Mouse (Mus musculus) CH12.LX (cell line): Measurements from ENCODE around the gene Zbtb17.

Source experiments
- CTCF ChIP-seq, 2 experiments: IDR thresholded peaks in 1 of 2; conservative IDR thresholded peaks in 1 of 2; 2 replicates each; pipeline ENCODE4 v1.5.1; 2011 to 2012; ENCODE audit warnings: low read depth in 2 of 2, low read length in 2 of 2, improper control_type of control experiment in 1 of 2, inconsistent platforms in 1 of 2, mild to moderate bottlenecking in 1 of 2, moderate library complexity in 1 of 2
- EP300 ChIP-seq: IDR thresholded peaks from 2 replicates; pipeline ENCODE4 v1.6.1; 2011; ENCODE audit warnings: low read length, improper control_type of control experiment
- MXI1 ChIP-seq: IDR thresholded peaks from 2 replicates; pipeline ENCODE4 v1.6.1; 2011; ENCODE audit warnings: mild to moderate bottlenecking, low read depth, low read length, improper control_type of control experiment
- MYC ChIP-seq: IDR thresholded peaks from 2 replicates; pipeline ENCODE4 v1.6.1; 2011; ENCODE audit warnings: low read depth, mild to moderate bottlenecking, improper control_type of control experiment, low read length
- NRF1 ChIP-seq: IDR thresholded peaks from 2 replicates; pipeline ENCODE4 v1.6.1; 2014; ENCODE audit warnings: low read depth, mild to moderate bottlenecking, inconsistent platforms, low read length, improper control_type of control experiment, moderate library complexity
- USF1 ChIP-seq: IDR thresholded peaks from 2 replicates; pipeline ENCODE4 v1.6.1; 2014; ENCODE audit warnings: low read depth, mild to moderate bottlenecking, inconsistent platforms, low read length, improper control_type of control experiment
- USF2 ChIP-seq: conservative IDR thresholded peaks from 2 replicates; pipeline ENCODE4 v1.6.1; 2011; ENCODE audit warnings: low read depth, low read length, improper control_type of control experiment

GRCm38 (mm10) chr4:141429847-141430246, 14.6 kb upstream of the Zbtb17 start:
- TF ChIP-seq NRF1 (no peak), MXI1 (no peak), MYC (no peak), EP300 (no peak), USF1 (no peak), USF2 (no peak), CTCF (conservative IDR thresholded peaks at IDR 0.05 in 1 of 2, IDR thresholded peaks at IDR 0.05 in 1 of 2; ENCODE audit: low read depth in 2 of 2, low read length in 2 of 2) (peak; percentile 31 to 72; a peak in 3 of 4 replicates)
